19 mouse cellular contexts compared by ENCODE assay signal in genomic region chr1:128747196-128747790, GRCm38 (mm10).
DNase-seq lines count a peak whose midpoint lies in the region; ATAC-seq and TF ChIP-seq lines count a peak whose summit lies in the region.
"Had no signal": no experiment of that assay in that cellular context is flagged by ENCODE, and none has a peak within 500 bp of the region (broad histone marks: within the 10 kb centered on the region; RNA-seq: fewer than 3 reads in every experiment).

No protein-coding gene starts in this region.

- H3K4me2 ChIP-seq in forebrain, embryonic 13.5 days = no peak overlapping the region
- H3K4me2 ChIP-seq: forebrain, embryonic 15.5 days; heart, embryonic 13.5 days; hindbrain, embryonic 12.5 days; kidney, embryonic 15.5 days; midbrain, embryonic 13.5 days had no signal

- no peaks in the 10 kb centered on the region for H3K27me3 ChIP-seq in forebrain, embryonic 13.5 days
- H3K27me3 ChIP-seq: forebrain, embryonic 15.5 days; heart, embryonic 13.5 days; hindbrain, embryonic 12.5 days; kidney, embryonic 15.5 days; midbrain, embryonic 13.5 days had no signal

- no peak overlapping the region for H3K4me3 ChIP-seq in bone marrow macrophage, adult 2 months (ENCODE audit: insufficient read depth, low read length)
- no peak overlapping the region for H3K4me3 ChIP-seq in forebrain, embryonic 13.5 days
- H3K4me3 ChIP-seq: forebrain, embryonic 15.5 days; heart, embryonic 13.5 days; hindbrain, embryonic 12.5 days; kidney, embryonic 15.5 days; midbrain, embryonic 13.5 days had no signal

- H3K27ac ChIP-seq in bone marrow macrophage, adult 2 months (ENCODE audit: insufficient read depth, low read depth, low read length) = peak overlapping the region; percentile 77
- no peak overlapping the region for H3K27ac ChIP-seq in forebrain, embryonic 13.5 days
- H3K27ac ChIP-seq: forebrain, embryonic 15.5 days; heart, embryonic 13.5 days; hindbrain, embryonic 12.5 days; kidney, embryonic 15.5 days; midbrain, embryonic 13.5 days had no signal

- DNase-seq in cerebellum, postnatal 14 days = peak; percentile 19 to 31
- no peak for DNase-seq in cerebellum, postnatal 36 days
- peak; percentile 83 for DNase-seq in 416B (ENCODE audit: low read depth)
- no peak for DNase-seq in right cerebral cortex, postnatal 4 days
- DNase-seq in adrenal gland, postnatal 10 days = no peak
- DNase-seq: adrenal gland, postnatal 25 days; cerebellum, adult 11-12 months; layer of hippocampus, postnatal 36 days; liver, postnatal 0 days; lung, postnatal 10 days had no signal

- no peaks in the 10 kb centered on the region for H3K36me3 ChIP-seq in forebrain, embryonic 13.5 days (ENCODE audit: poor library complexity, severe bottlenecking)
- H3K36me3 ChIP-seq: forebrain, embryonic 15.5 days; heart, embryonic 13.5 days; hindbrain, embryonic 12.5 days; kidney, embryonic 15.5 days; midbrain, embryonic 13.5 days had no signal

- WGBS in forebrain, embryonic 13.5 days = 93% methylated on average over 12 of the region's 12 CpGs

- H3K4me1 ChIP-seq in bone marrow macrophage, adult 2 months (ENCODE audit: control insufficient read depth, insufficient read depth, low read length) = peaks cover 19% of the 10 kb centered on the region
- H3K4me1 ChIP-seq in forebrain, embryonic 13.5 days = no peaks in the 10 kb centered on the region
- H3K4me1 ChIP-seq: forebrain, embryonic 15.5 days; heart, embryonic 13.5 days; hindbrain, embryonic 12.5 days; midbrain, embryonic 13.5 days had no signal

- H3K9me3 ChIP-seq in forebrain, embryonic 13.5 days (replicated peaks) = no peaks in the 10 kb centered on the region
- H3K9me3 ChIP-seq: forebrain, embryonic 15.5 days; hindbrain, embryonic 12.5 days; kidney, embryonic 15.5 days; midbrain, embryonic 13.5 days had no signal

- peak; percentile 36 for ATAC-seq in megakaryocyte progenitor cell, adult 5-6 weeks (replicated peaks; ENCODE audit: poor library complexity)
- ATAC-seq in forebrain, embryonic 13.5 days = no peak
- ATAC-seq: forebrain, embryonic 15.5 days; intestine, postnatal 0 days; liver, postnatal 0 days; midbrain, embryonic 13.5 days had no signal

- TF ChIP-seq CTCF in bone marrow macrophage, adult 2 months (IDR thresholded peaks at IDR 0.05; ENCODE audit: low read depth, low read length) = no peak

- TF ChIP-seq POLR2A in bone marrow macrophage, adult 2 months (IDR thresholded peaks at IDR 0.05; ENCODE audit: borderline replicate concordance, low read depth, low read length) = no peak

- H3K9ac ChIP-seq in forebrain, embryonic 13.5 days = no peak overlapping the region
- H3K9ac ChIP-seq: forebrain, embryonic 15.5 days; heart, embryonic 13.5 days; hindbrain, embryonic 12.5 days; kidney, embryonic 15.5 days; liver, postnatal 0 days; midbrain, embryonic 13.5 days had no signal

Comparison
In these comparisons a context has a peak if more than half of its experiments do, and no peak if none do; other contexts are left out.
1. DNase-seq: peak in cerebellum, postnatal 14 days (2 of 2) and 416B (single experiment); none in cerebellum, postnatal 36 days (0 of 2), right cerebral cortex, postnatal 4 days (single experiment) and adrenal gland, postnatal 10 days (single experiment).